Mouse (Mus musculus): ENCODE measurements at regions not wholly inside any gene's neighbourhood (a gene's known extent, or its start where the extent isn't known, plus 50 kb on each side); places are given as distances from the start of the nearest gene placed in this dataset.

DNA sequence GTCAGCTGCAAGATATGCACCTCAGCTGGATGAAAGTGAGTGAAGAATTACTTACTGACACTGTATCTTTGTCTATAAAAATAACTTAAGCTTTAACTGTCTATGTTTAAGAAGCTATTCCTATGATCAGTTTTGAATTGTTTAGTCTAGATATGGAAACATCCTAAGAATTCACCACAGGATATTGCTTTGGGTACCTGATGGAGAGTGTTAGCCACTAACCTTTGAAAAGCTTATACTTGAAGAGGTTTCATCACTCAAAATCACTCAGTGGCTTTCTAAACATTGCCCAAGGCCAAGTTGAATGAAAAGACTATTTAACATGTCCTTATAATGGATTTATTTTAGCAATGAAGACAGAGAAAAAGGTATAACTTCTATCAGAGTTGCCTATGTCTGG is 111.6 kb upstream of the Kcnab1 start:
- H3K4me1 ChIP-seq (ENCODE audit: control insufficient read depth, insufficient read depth, low read length): no peaks in the 10 kb centered on the region
- ATAC-seq (replicated peaks; ENCODE audit: insufficient number of reproducible peaks, low FRiP score, low TSS enrichment): no peak
- H3K4me3 ChIP-seq (ENCODE audit: low read depth, low read length): no peak overlapping the region
- H3K9me3 ChIP-seq (replicated peaks; ENCODE audit: control insufficient read depth, low read length): no peaks in the 10 kb centered on the region
- H3K36me3 ChIP-seq (ENCODE audit: control insufficient read depth, insufficient read depth, low read length): no peaks in the 10 kb centered on the region
- no peak overlapping the region for H3K27ac ChIP-seq (ENCODE audit: low read depth, low read length)
- H3K27me3 ChIP-seq (ENCODE audit: control insufficient read depth, insufficient read depth, low read length): no peaks in the 10 kb centered on the region
- H3K4me2 ChIP-seq: no peak overlapping the region
- H3K9ac ChIP-seq (ENCODE audit: low read depth, low read length): no peak overlapping the region

DNA sequence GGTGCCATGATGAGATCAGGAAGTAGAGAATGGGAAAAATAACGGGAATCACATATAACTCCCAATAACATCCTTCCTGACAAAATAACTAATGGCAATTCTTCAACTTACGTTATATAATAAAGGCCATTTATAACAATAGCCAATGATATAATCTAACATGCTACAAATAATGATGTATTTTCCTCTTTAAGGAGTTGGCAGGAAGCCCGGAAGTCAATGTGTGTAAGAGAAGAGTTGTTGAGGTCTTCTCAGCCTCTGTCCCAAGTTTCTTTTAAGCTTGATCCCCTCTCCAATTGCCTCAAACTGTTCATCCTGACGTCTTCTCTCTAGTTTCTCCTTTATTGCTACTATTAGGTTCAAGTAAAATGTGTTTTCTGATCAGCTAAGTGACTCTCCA is 108.1 kb upstream of the Kcnab1 start:
- H3K36me3 ChIP-seq (ENCODE audit: control insufficient read depth, insufficient read depth, low read length): no peaks in the 10 kb centered on the region
- H3K9me3 ChIP-seq (replicated peaks; ENCODE audit: control insufficient read depth, low read length): no peaks in the 10 kb centered on the region
- no peak for ATAC-seq (replicated peaks; ENCODE audit: insufficient number of reproducible peaks, low FRiP score, low TSS enrichment)
- no peak overlapping the region for H3K4me2 ChIP-seq
- WGBS (ENCODE audit: insufficient replicate concordance): 71% methylated on average over 4 of the region's 4 CpGs
- no peaks in the 10 kb centered on the region for H3K27me3 ChIP-seq (ENCODE audit: control insufficient read depth, insufficient read depth, low read length)
- H3K4me1 ChIP-seq (ENCODE audit: control insufficient read depth, insufficient read depth, low read length): no peaks in the 10 kb centered on the region
- H3K27ac ChIP-seq (ENCODE audit: low read depth, low read length): no peak overlapping the region
- no peak overlapping the region for H3K4me3 ChIP-seq (ENCODE audit: low read depth, low read length)
- H3K9ac ChIP-seq (ENCODE audit: low read depth, low read length): no peak overlapping the region

DNA sequence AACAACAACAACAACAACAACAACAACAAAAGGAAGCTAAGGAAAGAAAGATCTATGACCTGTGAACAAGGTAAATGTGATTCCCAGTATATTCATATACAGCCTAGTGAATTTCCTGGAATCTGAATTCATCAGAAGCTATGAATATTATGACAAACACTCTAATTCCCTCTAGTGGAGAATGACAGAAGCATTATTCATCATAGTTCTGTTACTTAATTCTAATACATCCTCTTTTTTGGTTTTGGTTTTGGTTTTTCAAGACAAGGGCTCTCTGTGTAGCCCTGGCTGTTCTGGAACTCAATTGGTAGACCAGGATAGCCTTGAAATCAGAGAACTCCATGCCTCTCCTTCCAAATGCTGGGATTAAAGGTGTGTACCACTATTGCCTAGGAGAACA is 106.6 kb upstream of the Kcnab1 start:
- no peaks in the 10 kb centered on the region for H3K9me3 ChIP-seq (replicated peaks; ENCODE audit: control insufficient read depth, low read length)
- no peak for ATAC-seq (replicated peaks; ENCODE audit: insufficient number of reproducible peaks, low FRiP score, low TSS enrichment)
- no peak overlapping the region for H3K4me3 ChIP-seq (ENCODE audit: low read depth, low read length)
- no peak overlapping the region for H3K9ac ChIP-seq (ENCODE audit: low read depth, low read length)
- H3K36me3 ChIP-seq (ENCODE audit: control insufficient read depth, insufficient read depth, low read length): no peaks in the 10 kb centered on the region
- H3K27me3 ChIP-seq (ENCODE audit: control insufficient read depth, insufficient read depth, low read length): no peaks in the 10 kb centered on the region
- no peak overlapping the region for H3K4me2 ChIP-seq
- no peaks in the 10 kb centered on the region for H3K4me1 ChIP-seq (ENCODE audit: control insufficient read depth, insufficient read depth, low read length)
- H3K27ac ChIP-seq (ENCODE audit: low read depth, low read length): no peak overlapping the region

DNA sequence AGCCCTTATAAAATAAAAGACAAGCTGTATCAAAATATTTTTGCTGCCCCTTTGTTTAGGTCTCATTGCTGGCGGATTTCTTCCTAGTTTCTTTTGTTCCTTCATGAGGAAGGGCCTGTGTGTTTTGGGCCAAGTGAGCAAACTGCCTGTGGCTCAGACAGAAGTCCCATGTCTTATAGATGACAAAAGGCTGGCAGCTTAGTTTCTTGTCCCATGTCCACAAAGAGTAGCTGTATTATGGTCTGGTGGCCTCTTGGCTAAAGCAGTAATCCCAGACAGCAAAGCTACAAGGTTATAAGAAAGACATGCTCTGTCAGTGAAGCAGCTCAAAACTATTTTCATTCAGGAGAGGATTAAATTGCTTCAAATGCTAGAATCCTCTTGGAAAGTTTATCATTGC is 103.1 kb upstream of the Kcnab1 start:
- Histone ChIP-seq H3K36me3 (ENCODE audit: control insufficient read depth, insufficient read depth, low read length) (no peaks in the 10 kb centered on the region), H3K4me3 (ENCODE audit: low read depth, low read length) (no peak overlapping the region), H3K27ac (ENCODE audit: low read depth, low read length) (no peak overlapping the region), H3K4me1 (ENCODE audit: control insufficient read depth, insufficient read depth, low read length) (no peaks in the 10 kb centered on the region), H3K9me3 (replicated peaks; ENCODE audit: control insufficient read depth, low read length) (no peaks in the 10 kb centered on the region), H3K27me3 (ENCODE audit: control insufficient read depth, insufficient read depth, low read length) (no peaks in the 10 kb centered on the region), H3K4me2 (no peak overlapping the region), H3K9ac (ENCODE audit: low read depth, low read length) (no peak overlapping the region)
- 80% methylated on average over 1 of the region's 1 CpGs for WGBS (ENCODE audit: insufficient replicate concordance)
- no peak for ATAC-seq (replicated peaks; ENCODE audit: insufficient number of reproducible peaks, low FRiP score, low TSS enrichment)

DNA sequence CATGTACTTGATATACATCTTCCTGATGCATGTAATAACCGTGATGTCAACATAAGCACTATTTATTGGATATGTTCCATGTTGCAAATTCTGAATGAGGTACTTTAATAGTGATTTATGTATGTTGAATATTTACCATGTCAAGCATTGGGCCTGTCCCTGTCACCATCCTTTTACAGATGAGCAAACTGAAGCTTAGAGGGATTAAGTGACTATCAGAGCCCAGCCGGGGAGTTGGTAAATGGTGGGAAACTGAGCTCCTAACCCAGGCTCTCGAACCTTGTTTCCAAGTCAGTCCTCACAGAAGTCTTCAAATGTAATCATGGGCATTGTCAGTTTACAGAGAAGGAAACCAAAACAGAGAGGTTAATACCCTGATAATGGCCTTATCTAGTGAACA is 102.6 kb upstream of the Kcnab1 start:
- H3K27ac ChIP-seq (ENCODE audit: low read depth, low read length): no peak overlapping the region
- no peaks in the 10 kb centered on the region for H3K27me3 ChIP-seq (ENCODE audit: control insufficient read depth, insufficient read depth, low read length)
- 55% methylated on average over 3 of the region's 3 CpGs for WGBS (ENCODE audit: insufficient replicate concordance)
- H3K9ac ChIP-seq (ENCODE audit: low read depth, low read length): no peak overlapping the region
- no peak overlapping the region for H3K4me3 ChIP-seq (ENCODE audit: low read depth, low read length)
- no peaks in the 10 kb centered on the region for H3K36me3 ChIP-seq (ENCODE audit: control insufficient read depth, insufficient read depth, low read length)
- no peak for ATAC-seq (replicated peaks; ENCODE audit: insufficient number of reproducible peaks, low FRiP score, low TSS enrichment)
- H3K9me3 ChIP-seq (replicated peaks; ENCODE audit: control insufficient read depth, low read length): no peaks in the 10 kb centered on the region
- H3K4me2 ChIP-seq: no peak overlapping the region
- no peaks in the 10 kb centered on the region for H3K4me1 ChIP-seq (ENCODE audit: control insufficient read depth, insufficient read depth, low read length)

DNA sequence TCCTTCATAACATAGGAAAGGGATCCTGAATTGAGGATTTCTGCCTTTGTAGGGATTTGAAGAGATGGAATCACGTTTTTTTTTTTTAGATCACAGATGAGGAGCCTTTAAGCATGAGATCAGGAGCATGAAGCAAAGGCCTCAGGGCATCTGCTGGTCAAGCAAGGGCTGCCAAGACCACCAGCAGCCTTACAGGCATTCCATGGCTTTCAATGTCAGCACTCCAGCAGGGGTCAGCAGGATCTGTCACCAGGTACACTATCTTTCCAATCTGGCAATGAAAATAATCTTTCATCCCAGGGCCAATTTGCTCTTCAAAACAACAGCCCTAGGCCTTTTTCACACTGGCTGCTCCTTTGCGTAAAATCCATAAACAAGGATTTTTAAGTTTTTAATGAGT is 85.3 kb upstream of the Kcnab1 start:
- Histone ChIP-seq H3K9me3 (replicated peaks; ENCODE audit: control insufficient read depth, low read length) (no peaks in the 10 kb centered on the region), H3K27ac (ENCODE audit: low read depth, low read length) (no peak overlapping the region), H3K9ac (ENCODE audit: low read depth, low read length) (no peak overlapping the region), H3K4me1 (ENCODE audit: control insufficient read depth, insufficient read depth, low read length) (no peaks in the 10 kb centered on the region), H3K27me3 (ENCODE audit: control insufficient read depth, insufficient read depth, low read length) (no peaks in the 10 kb centered on the region), H3K36me3 (ENCODE audit: control insufficient read depth, insufficient read depth, low read length) (no peaks in the 10 kb centered on the region), H3K4me2 (no peak overlapping the region), H3K4me3 (ENCODE audit: low read depth, low read length) (no peak overlapping the region)
- no peak for ATAC-seq (replicated peaks; ENCODE audit: insufficient number of reproducible peaks, low FRiP score, low TSS enrichment)
- WGBS (ENCODE audit: insufficient replicate concordance): 54% methylated on average over 2 of the region's 2 CpGs

DNA sequence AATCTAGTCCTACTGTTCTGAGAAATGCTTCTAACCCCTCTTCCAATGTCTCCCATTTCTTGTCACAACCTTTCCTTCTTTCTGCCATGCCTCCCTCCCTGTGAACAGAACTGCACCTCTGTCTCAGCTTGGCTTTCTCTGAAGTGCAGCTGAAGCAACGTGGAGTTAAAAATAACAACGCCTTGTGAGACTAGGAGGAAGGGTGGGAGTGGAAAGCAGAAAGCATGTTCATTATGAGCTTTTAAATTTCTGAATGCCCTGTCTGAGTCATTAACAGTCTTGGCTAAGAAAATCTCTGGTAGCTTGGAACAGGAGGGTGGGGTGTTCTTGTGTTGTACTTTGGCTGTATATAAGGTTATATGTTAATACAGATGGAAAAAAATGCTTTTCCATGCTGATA is 71.6 kb upstream of the Kcnab1 start:
- no peaks in the 10 kb centered on the region for H3K9me3 ChIP-seq (replicated peaks; ENCODE audit: control insufficient read depth, low read length)
- no peak overlapping the region for H3K27ac ChIP-seq (ENCODE audit: low read depth, low read length)
- no peaks in the 10 kb centered on the region for H3K27me3 ChIP-seq (ENCODE audit: control insufficient read depth, insufficient read depth, low read length)
- no peak for ATAC-seq (replicated peaks; ENCODE audit: insufficient number of reproducible peaks, low FRiP score, low TSS enrichment)
- H3K4me3 ChIP-seq (ENCODE audit: low read depth, low read length): no peak overlapping the region
- 35% methylated on average over 2 of the region's 2 CpGs for WGBS (ENCODE audit: insufficient replicate concordance)
- no peaks in the 10 kb centered on the region for H3K36me3 ChIP-seq (ENCODE audit: control insufficient read depth, insufficient read depth, low read length)
- H3K4me2 ChIP-seq: no peak overlapping the region
- H3K9ac ChIP-seq (ENCODE audit: low read depth, low read length): no peak overlapping the region
- no peaks in the 10 kb centered on the region for H3K4me1 ChIP-seq (ENCODE audit: control insufficient read depth, insufficient read depth, low read length)

DNA sequence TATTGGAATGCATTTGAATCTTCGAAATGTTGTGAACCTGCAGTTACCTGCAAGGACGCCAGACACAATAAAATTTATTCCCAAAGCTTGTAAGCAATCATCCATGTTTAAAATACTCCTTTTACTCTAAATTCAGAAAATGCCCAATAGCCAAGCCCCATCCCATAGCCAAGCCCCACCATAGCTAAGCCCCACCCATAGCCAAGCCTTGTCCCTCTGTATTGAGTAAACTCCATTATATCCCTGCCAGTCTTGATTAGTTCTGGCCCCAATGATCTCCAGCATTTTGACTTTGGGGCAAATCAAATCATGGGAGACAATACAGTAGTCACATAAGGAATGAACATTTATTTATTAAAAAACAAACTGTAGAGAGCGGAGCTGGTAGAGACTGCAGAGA is 61.3 kb upstream of the Kcnab1 start:
- Histone ChIP-seq H3K27ac (ENCODE audit: low read depth, low read length) (no peak overlapping the region), H3K4me2 (no peak overlapping the region), H3K4me3 (ENCODE audit: low read depth, low read length) (no peak overlapping the region), H3K4me1 (ENCODE audit: control insufficient read depth, insufficient read depth, low read length) (no peaks in the 10 kb centered on the region), H3K27me3 (ENCODE audit: control insufficient read depth, insufficient read depth, low read length) (no peaks in the 10 kb centered on the region), H3K9me3 (replicated peaks; ENCODE audit: control insufficient read depth, low read length) (no peaks in the 10 kb centered on the region), H3K9ac (ENCODE audit: low read depth, low read length) (no peak overlapping the region), H3K36me3 (ENCODE audit: control insufficient read depth, insufficient read depth, low read length) (no peaks in the 10 kb centered on the region)
- WGBS (ENCODE audit: insufficient replicate concordance): 88% methylated on average over 3 of the region's 3 CpGs
- ATAC-seq (replicated peaks; ENCODE audit: insufficient number of reproducible peaks, low FRiP score, low TSS enrichment): no peak

DNA sequence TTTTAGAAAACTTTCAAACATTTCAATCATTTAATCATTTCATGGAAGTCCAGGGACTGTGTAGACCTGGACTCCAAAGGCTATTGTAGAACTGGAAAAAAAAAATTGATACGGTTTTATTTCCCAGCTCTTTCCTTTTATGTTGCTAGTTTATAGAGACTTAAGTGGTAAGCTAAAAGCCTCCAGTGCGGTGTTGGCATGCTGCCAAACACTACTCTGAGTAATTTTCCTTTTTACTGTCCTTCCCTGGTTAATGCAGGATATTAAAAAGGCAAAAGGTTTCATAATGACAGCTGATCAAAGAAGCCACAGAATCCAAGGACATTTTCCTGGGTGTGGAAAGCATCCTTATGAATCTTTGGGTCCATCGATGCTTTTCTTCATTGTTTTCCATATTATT is 53.8 kb upstream of the Kcnab1 start:
- H3K9me3 ChIP-seq (replicated peaks; ENCODE audit: control insufficient read depth, low read length): no peaks in the 10 kb centered on the region
- 67% methylated on average over 3 of the region's 3 CpGs for WGBS (ENCODE audit: insufficient replicate concordance)
- ATAC-seq (replicated peaks; ENCODE audit: insufficient number of reproducible peaks, low FRiP score, low TSS enrichment): no peak
- no peaks in the 10 kb centered on the region for H3K27me3 ChIP-seq (ENCODE audit: control insufficient read depth, insufficient read depth, low read length)
- no peaks in the 10 kb centered on the region for H3K36me3 ChIP-seq (ENCODE audit: control insufficient read depth, insufficient read depth, low read length)
- no peak overlapping the region for H3K27ac ChIP-seq (ENCODE audit: low read depth, low read length)
- H3K4me3 ChIP-seq (ENCODE audit: low read depth, low read length): no peak overlapping the region
- H3K4me2 ChIP-seq: no peak overlapping the region
- no peaks in the 10 kb centered on the region for H3K4me1 ChIP-seq (ENCODE audit: control insufficient read depth, insufficient read depth, low read length)
- no peak overlapping the region for H3K9ac ChIP-seq (ENCODE audit: low read depth, low read length)

Measured in heart, embryonic 11.5 days (tissue).